Mouse (Mus musculus): ENCODE measurements around the gene Pla2g1b. TPM values are rescaled to one million over a fixed set of nuclear protein-coding genes. Genes with fewer than 3 reads are reported as not detected.
"Not testable (repeated sequence)": the region's sequence is repeated elsewhere in the genome, so short reads cannot be mapped to it uniquely, and the experiment has no call there.

Gene Pla2g1b
- total RNA-seq (2022), result not detected

- DNase-seq (ENCODE audit: low spot score), result no peak
These were observed at the start of gene Pla2g1b for GRCm38 (mm10) chr5:115465642-115466420. Pla2g1b (plus strand) TSS chr5:115466262.

DNA sequence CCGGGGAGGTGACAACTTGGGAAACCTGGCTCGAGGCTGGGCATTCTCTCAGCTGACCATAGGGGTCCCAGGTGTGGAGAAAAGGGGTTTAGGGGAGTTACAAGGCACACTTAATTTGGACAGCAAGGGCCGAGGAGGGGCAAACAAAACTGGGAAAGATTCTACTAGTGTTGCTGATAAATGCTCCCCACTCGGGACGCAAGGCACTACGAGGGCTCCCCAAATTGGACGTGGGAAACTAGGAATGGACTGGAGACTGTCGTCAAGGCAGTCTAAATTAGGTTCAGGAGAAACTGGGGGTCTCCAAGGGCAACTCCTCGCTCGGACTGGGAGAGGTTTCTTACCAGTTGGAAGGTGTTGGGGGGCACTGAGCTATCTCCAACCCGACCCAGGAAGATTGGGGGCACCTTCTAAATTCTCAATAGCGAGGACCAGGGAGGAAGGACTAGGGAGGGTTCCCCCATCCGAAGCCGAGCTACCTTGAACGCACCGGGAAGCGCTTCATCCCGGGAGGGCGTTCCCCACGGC lies 37.2 kb upstream of the Pla2g1b start:
- no peak for DNase-seq (ENCODE audit: low spot score)

DNA sequence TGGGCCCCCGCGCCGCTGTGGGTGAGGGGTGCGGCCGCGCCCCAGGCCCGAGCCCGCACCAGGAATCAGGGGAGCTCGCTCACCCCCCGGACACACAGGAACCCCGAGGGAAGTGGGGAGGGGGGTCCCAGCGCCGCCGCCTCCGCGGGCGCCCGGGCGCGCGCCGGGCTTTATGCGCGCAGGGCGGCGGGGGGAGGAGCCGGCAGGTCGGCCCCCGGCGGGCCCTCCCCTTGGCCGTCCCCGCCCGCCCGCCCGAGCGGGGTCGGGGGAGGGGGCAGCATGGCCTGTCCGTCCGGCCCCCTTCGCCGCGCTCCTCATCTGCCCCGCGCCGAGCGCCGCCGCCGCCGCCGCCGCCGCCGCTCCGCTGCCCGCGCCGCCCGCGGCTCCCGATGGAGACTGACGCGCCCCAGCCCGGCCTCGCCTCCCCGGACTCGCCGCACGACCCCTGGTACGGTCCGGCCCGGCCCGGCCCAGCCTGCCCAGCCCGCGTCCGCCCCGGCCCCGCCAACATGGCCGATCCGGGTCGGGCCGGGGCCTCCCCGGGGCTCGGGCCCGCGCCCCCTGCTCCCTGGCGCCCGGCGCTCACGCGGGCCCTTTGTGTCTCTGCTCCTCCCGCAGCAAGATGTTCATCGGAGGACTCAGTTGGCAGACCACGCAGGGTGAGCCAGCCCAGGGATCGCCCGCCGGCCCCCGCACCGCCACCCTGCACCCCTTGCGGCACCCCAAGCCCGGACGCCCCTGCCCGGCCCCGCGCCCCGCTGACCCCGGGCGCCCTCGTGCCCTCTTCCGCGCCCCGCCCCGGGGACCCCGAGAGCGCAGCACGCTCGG lies 36.5 kb upstream of the Pla2g1b start, which contains the start of gene Msi1:
Gene Msi1, plus strand, starts transcription at position 241 of the 828 bp plus-strand sequence.
- DNase-seq (ENCODE audit: low spot score), result no peak

GRCm38 (mm10) chr5:115430187-115430960 lies 35.7 kb upstream of the Pla2g1b start:
- DNase-seq (ENCODE audit: low spot score), result no peak

- no peak for DNase-seq (ENCODE audit: low spot score)
These were observed 34.8 kb upstream of the Pla2g1b start for GRCm38 (mm10) chr5:115431061-115431897.

- DNase-seq (ENCODE audit: low spot score), result no peak
These were observed 34.2 kb upstream of the Pla2g1b start for GRCm38 (mm10) chr5:115431898-115432259.

- DNase-seq (ENCODE audit: low spot score), result no peak
These were observed 33.7 kb upstream of the Pla2g1b start for GRCm38 (mm10) chr5:115432395-115432794.

- no peak for DNase-seq (ENCODE audit: low spot score)
These were observed 32.9 kb upstream of the Pla2g1b start for GRCm38 (mm10) chr5:115433191-115433590.

- DNase-seq (ENCODE audit: low spot score), result no peak
These were observed 31.7 kb upstream of the Pla2g1b start for GRCm38 (mm10) chr5:115434280-115434852.

- DNase-seq (ENCODE audit: low spot score), result no peak
These were observed 31.0 kb upstream of the Pla2g1b start for GRCm38 (mm10) chr5:115434853-115435754.

GRCm38 (mm10) chr5:115435755-115436379 lies 30.2 kb upstream of the Pla2g1b start:
- DNase-seq (ENCODE audit: low spot score), result no peak

- peak; percentile 21 for DNase-seq (ENCODE audit: low spot score)
These were observed 29.5 kb upstream of the Pla2g1b start for GRCm38 (mm10) chr5:115436421-115437124.

DNA sequence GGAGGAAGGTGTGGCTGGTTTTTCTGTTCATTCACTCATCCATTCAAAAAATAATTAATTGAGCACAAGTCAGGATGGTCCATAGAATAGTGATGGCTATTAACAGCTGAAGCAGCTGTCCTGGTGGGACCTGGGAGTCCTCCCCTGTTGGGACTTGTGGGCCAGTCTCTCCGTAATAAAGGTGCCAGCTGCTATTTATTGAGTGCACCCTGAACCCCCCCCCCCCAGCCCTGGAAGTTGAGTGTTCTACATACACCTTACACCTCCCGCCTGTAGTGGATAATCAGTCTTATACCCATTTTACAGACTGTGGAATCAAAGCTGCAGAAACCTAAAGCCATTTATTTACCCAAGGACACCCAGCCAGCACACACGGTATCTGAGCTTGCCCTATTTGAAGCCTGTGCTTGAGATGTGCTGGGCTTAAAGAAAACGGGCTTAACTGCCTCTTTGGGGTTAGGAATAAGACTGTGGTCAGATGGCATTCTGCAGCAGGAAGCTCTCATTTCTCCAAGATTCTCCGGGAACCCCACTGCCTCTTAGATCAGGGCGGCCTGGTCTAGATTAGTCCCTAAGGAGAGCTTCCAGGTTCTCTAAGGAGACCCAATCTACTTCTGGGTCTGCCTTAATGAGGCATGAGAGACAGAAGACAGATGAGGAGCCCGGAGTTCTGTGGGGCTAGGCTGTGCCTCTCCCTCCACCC lies 28.7 kb upstream of the Pla2g1b start:
- DNase-seq (ENCODE audit: low spot score), result no peak

GRCm38 (mm10) chr5:115437945-115438315 lies 28.1 kb upstream of the Pla2g1b start:
- no peak for DNase-seq (ENCODE audit: low spot score)

DNA sequence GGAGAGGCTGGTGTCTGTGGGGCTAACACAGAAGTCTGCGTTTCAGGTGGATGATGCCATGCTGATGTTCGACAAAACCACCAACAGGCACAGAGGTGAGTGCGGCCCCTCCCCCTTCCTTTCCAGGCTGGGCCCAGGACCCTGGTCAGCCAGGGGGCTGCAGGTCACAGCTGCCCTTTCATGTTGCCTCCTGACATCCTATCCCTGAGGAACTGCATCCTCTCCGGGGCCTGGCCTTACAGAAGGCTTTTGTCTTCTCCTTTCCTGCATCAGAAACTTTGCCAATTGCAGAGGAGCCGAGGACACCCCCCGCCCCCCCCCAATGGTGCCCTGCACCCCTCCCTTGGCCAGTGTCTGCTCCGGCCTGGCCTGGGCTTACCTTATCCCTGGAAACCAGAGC lies 27.4 kb upstream of the Pla2g1b start:
- no peak for DNase-seq (ENCODE audit: low spot score)

GRCm38 (mm10) chr5:115441205-115441849 lies 24.7 kb upstream of the Pla2g1b start:
- DNase-seq (ENCODE audit: low spot score), result peak; percentile 63

DNA sequence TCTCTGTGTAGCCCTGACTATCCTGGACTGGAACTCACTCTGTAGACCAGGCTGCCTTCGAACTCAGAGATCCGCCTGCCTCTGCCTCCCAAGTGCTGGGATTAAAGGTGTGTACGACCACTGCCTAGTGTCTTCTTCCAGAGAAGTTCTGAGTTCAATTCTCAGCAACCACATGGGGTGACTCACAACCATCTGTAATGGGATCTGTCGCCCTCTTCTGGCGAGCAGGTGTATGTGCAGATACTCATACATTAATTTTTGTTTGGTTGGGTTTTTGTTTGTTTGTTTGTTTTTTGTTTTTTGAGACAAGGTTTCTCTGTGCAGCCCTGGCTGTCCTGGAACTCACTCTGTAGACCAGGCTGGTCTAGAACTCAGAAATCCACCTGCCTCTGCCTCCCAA lies 23.4 kb upstream of the Pla2g1b start:
- not testable (repeated sequence) for DNase-seq (ENCODE audit: low spot score)

Data from heart, adult 8-10 months (tissue).